Mouse (Mus musculus) ES-Bruce4 (cell line): ENCODE measurements around the gene Olfr740. TPM values are rescaled to one million over a fixed set of nuclear protein-coding genes. Genes with fewer than 3 reads are reported as not detected.

Source experiments
- H3K27ac ChIP-seq: 2 replicates; pipeline ENCODE4 v1.5.1; 2012; ENCODE audit warnings: low read length, inconsistent platforms; ENCODE audit not compliant: insufficient read depth
- H3K27me3 ChIP-seq: 2 replicates; pipeline ENCODE4 v1.6.1; 2012; ENCODE audit warnings: mild to moderate bottlenecking, low read length, inconsistent platforms; ENCODE audit not compliant: control insufficient read depth, poor library complexity, insufficient read depth, severe bottlenecking
- H3K36me3 ChIP-seq: 2 replicates; pipeline ENCODE4 v1.6.1; 2012; ENCODE audit warnings: inconsistent platforms, mild to moderate bottlenecking, low read length, moderate library complexity; ENCODE audit not compliant: control insufficient read depth, poor library complexity, insufficient read depth, severe bottlenecking
- H3K4me1 ChIP-seq: one replicate; pipeline ENCODE4 v1.8.1; 2011; ENCODE audit warnings: low read length; ENCODE audit not compliant: control insufficient read depth, insufficient read depth
- H3K4me3 ChIP-seq: 2 replicates; pipeline ENCODE4 v1.5.1; 2011; ENCODE audit warnings: low read depth, mild to moderate bottlenecking, low read length
- H3K9ac ChIP-seq: 2 replicates; pipeline ENCODE4 v1.6.1; 2012; ENCODE audit warnings: low read depth, mild to moderate bottlenecking, inconsistent platforms; ENCODE audit not compliant: poor library complexity, severe bottlenecking
- H3K9me3 ChIP-seq: replicated peaks from 2 replicates; pipeline ENCODE4 v1.6.1; 2012; ENCODE audit warnings: mild to moderate bottlenecking, low read length, inconsistent platforms; ENCODE audit not compliant: control insufficient read depth, poor library complexity, insufficient read depth, severe bottlenecking
- CTCF ChIP-seq: IDR thresholded peaks from one replicate; pipeline ENCODE4 v1.8.1; 2011; ENCODE audit warnings: low read depth, low read length
- EP300 ChIP-seq: IDR thresholded peaks from 2 replicates; pipeline ENCODE4 v1.6.1; 2011; ENCODE audit warnings: low read depth, low read length; ENCODE audit not compliant: insufficient read depth
- POLR2A ChIP-seq: IDR thresholded peaks from one replicate; pipeline ENCODE4 v1.8.1; 2011; ENCODE audit warnings: low read length; ENCODE audit not compliant: insufficient read depth
- polyA plus RNA-seq: library from polyadenylated mRNA; stranded (reverse); fragments of >200 nt; gene quantifications from 2 replicates; pipeline ENCODE4 v1.2.4, GENCODE M21; 2011; ENCODE audit warnings: low read depth; ENCODE audit not compliant: missing spikeins, insufficient read depth, insufficient read length

Gene Olfr740
- not detected in 2 replicates for polyA plus RNA-seq

GRCm38 (mm10) chr14:50445245-50445644 is at the start of gene Olfr740:
TSS of gene Olfr740 (plus strand) at chr14:50445545.
- Histone ChIP-seq H3K9ac (no peak within 1 kb of the TSS), H3K9me3 (no peaks in the 10 kb centered on the region), H3K4me3 (no peak within 1 kb of the TSS), H3K36me3 (no peaks in the 10 kb centered on the region), H3K27ac (no peak within 1 kb of the TSS), H3K27me3 (no peaks in the 10 kb centered on the region), H3K4me1 (no peaks in the 10 kb centered on the region)
- TF ChIP-seq CTCF: no peak

GRCm38 (mm10) chr14:50407268-50407667 is 38.1 kb upstream of the Olfr740 start, which contains the start of gene Olfr738:
TSS of gene Olfr738 (plus strand) at chr14:50407568.
- Histone ChIP-seq H3K9me3 (no peaks in the 10 kb centered on the region), H3K4me1 (no peaks in the 10 kb centered on the region), H3K36me3 (no peaks in the 10 kb centered on the region), H3K27ac (no peak within 1 kb of the TSS), H3K4me3 (no peak within 1 kb of the TSS), H3K9ac (no peak within 1 kb of the TSS), H3K27me3 (no peaks in the 10 kb centered on the region)
- TF ChIP-seq CTCF (no peak), POLR2A (no peak), EP300 (no peak)

DNA sequence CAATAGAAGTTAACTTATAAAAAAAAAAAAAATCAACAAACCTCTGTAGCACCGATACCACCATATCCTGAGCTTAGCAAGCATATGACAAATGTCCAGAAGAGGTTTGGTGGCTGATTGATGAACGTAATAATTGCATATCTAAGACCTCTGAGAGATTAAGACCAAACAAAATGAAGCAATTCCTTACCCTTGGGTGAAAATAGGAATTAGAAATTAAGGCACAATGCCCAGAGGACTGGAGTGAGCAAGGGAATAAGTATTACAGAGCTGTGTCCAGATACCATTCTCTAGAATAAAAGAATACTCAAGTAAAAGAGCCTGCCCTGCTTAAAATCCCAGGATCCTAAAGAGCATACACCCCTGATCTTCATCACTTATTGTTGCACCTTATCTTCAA is 27.0 kb upstream of the Olfr740 start, which contains the start of gene Olfr739:
TSS of gene Olfr739 (plus strand) at position 301 of the 400 bp plus-strand sequence.
- Histone ChIP-seq H3K36me3 (no peaks in the 10 kb centered on the region), H3K4me3 (no peak within 1 kb of the TSS), H3K9me3 (no peaks in the 10 kb centered on the region), H3K4me1 (no peaks in the 10 kb centered on the region), H3K9ac (no peak within 1 kb of the TSS), H3K27ac (no peak within 1 kb of the TSS), H3K27me3 (no peaks in the 10 kb centered on the region)
- TF ChIP-seq EP300 (no peak), CTCF (no peak), POLR2A (no peak)

GRCm38 (mm10) chr14:50472438-50472837 is 27.1 kb downstream of the Olfr740 start, which contains the start of gene Olfr741:
TSS of gene Olfr741 (plus strand) at chr14:50472738.
- H3K4me1 ChIP-seq: no peaks in the 10 kb centered on the region
- no peak for TF ChIP-seq POLR2A
- no peak for TF ChIP-seq EP300
- no peak for TF ChIP-seq CTCF
- H3K4me3 ChIP-seq: no peak within 1 kb of the TSS
- no peaks in the 10 kb centered on the region for H3K27me3 ChIP-seq
- H3K36me3 ChIP-seq: no peaks in the 10 kb centered on the region
- H3K9me3 ChIP-seq: no peaks in the 10 kb centered on the region
- no peak within 1 kb of the TSS for H3K27ac ChIP-seq
- no peak within 1 kb of the TSS for H3K9ac ChIP-seq

- TF ChIP-seq CTCF (no peak), POLR2A (no peak), EP300 (no peak)
- Histone ChIP-seq H3K27me3 (no peaks in the 10 kb centered on the region), H3K9me3 (no peaks in the 10 kb centered on the region), H3K9ac (no peak overlapping the region), H3K36me3 (no peaks in the 10 kb centered on the region), H3K4me1 (no peaks in the 10 kb centered on the region), H3K27ac (no peak overlapping the region), H3K4me3 (no peak overlapping the region)
Observed at GRCm38 (mm10) chr14:50478406-50478805, 33.1 kb downstream of the Olfr740 start.

- H3K36me3 ChIP-seq: no peaks in the 10 kb centered on the region
- H3K9ac ChIP-seq: no peak within 1 kb of the TSS
- TF ChIP-seq EP300 (no peak), POLR2A (no peak), CTCF (no peak)
- H3K27ac ChIP-seq: no peak within 1 kb of the TSS
- no peak within 1 kb of the TSS for H3K4me3 ChIP-seq
- H3K27me3 ChIP-seq: no peaks in the 10 kb centered on the region
- no peaks in the 10 kb centered on the region for H3K9me3 ChIP-seq
- no peaks in the 10 kb centered on the region for H3K4me1 ChIP-seq
Observed at GRCm38 (mm10) chr14:50503300-50503699, 58.0 kb downstream of the Olfr740 start, which contains the start of gene Olfr742. TSS of gene Olfr742 (plus strand) at chr14:50503600.

Other genes with a start within 250 kb of the Olfr740 start
- gene Olfr731, start 203.7 kb upstream of the Olfr740 start, polyA plus RNA-seq: not detected in 2 replicates
- not detected in 2 replicates for gene Olfr732, start 161.3 kb upstream of the Olfr740 start, polyA plus RNA-seq
- not detected in 2 replicates for gene Olfr733, start 144.0 kb upstream of the Olfr740 start, polyA plus RNA-seq
- not detected in 2 replicates for gene Olfr734, start 118.8 kb upstream of the Olfr740 start, polyA plus RNA-seq
- not detected in 2 replicates for gene Olfr735, start 96.7 kb upstream of the Olfr740 start, polyA plus RNA-seq
- gene Tlr11, start 87.6 kb upstream of the Olfr740 start, polyA plus RNA-seq: not detected in 2 replicates
- not detected in 2 replicates for gene Olfr736, start 64.4 kb upstream of the Olfr740 start, polyA plus RNA-seq
- gene Olfr738, start 38.0 kb upstream of the Olfr740 start, polyA plus RNA-seq: not detected in 2 replicates
- gene Olfr739, start 26.9 kb upstream of the Olfr740 start, polyA plus RNA-seq: not detected in 2 replicates
- gene Olfr741, start 27.2 kb downstream of the Olfr740 start, polyA plus RNA-seq: not detected in 2 replicates
- gene Olfr742, start 58.1 kb downstream of the Olfr740 start, polyA plus RNA-seq: not detected in 2 replicates
- gene Olfr743, start 76.3 kb downstream of the Olfr740 start, polyA plus RNA-seq: not detected in 2 replicates
- gene Olfr744, start 169.3 kb downstream of the Olfr740 start, polyA plus RNA-seq: not detected in 2 replicates
- gene Olfr745, start 193.8 kb downstream of the Olfr740 start, polyA plus RNA-seq: not detected in 2 replicates
- gene Olfr746, start 201.5 kb downstream of the Olfr740 start, polyA plus RNA-seq: not detected in 2 replicates
- gene Olfr747, start 247.7 kb downstream of the Olfr740 start, polyA plus RNA-seq: not detected in 2 replicates